Mouse (Mus musculus) telencephalon, adult 2 months (tissue): ENCODE data around the gene Thpo.

Experiments used
- DNase-seq: peaks from one replicate; pipeline ENCODE4 v3.0.0-alpha.2; 2011; ENCODE audit warnings: low read depth, low spot score

Thpo gene

DNA sequence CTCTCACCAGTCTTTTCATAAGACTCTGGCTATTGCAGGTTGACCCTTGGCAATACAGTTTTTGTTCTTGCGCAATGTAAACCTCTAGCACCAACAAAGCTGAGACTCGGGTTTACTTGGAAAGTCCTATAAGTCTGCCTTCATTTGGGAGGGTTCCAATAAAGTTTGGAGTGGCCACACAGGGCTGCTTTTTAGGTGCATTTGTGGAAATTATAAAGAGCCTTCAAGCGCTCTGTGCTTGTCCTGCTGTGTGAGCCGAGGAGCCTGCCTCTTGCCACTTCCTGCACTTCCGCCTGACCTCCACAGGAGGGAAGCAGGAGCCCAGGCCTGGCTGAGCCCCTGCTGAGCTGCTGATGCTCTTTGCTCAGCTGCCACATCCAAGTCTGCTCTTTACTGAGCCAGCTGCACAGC, 10.0 kb downstream of the Thpo start:
- no peak for DNase-seq

DNA sequence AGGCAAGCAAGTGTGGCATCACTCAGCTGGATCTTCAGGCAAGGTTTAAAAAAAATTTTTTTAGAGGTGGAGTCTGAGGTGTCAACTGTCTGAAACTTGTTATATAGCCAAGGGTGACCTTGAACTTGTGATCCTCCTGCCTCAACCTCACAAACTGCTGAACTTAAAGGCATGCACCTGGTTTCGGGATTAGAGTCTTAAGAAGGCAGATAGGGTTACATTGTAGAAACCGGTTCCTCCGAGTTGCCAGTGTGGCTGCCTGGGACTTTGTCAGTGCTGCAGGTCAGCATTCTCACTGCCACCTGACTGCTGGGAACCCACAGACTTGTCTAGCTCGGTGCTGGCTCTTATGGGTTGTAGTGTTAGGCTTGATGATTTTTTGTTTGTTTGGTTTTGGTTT, 11.1 kb downstream of the Thpo start:
- DNase-seq = no peak

DNA sequence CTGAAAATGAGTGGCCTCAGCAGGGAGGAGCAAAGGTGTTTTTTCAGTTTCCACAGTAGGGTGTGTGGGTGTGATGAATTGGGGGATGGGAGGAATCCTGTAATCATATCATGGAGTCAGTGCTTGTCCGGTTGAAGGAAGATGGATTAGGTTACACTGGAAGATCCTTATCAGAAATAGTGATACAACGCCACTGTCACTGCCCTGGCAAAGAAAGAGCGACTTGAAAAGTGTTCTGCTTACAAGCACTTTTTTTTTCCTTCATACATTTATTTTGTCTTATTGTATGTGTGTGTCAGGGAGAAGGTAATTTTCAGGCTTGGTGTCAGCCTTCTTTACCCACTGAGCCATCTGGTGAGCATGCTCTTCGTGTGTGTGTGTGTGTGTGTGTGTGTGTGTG, 11.6 kb downstream of the Thpo start:
- DNase-seq = no peak

DNA sequence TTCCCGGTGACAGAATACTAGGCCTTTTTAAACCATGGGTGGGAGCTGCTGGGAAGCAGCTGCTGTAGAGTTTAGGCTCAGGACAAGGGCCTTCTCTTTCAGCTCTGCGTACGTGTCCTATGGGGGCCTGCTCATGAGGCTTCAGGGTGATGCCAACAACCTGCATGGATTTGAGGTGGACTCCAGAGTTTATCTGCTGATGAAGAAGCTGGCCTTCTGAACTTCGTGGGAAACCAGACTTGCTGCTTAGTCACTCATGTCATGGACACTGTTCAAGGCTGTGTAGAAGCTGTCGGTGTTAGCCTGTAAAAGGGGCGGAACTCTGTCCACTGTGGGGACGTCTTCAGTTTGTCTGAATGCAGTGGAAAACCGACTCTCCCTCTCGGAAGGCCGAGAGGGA, 12.5 kb downstream of the Thpo start:
- no peak for DNase-seq

DNA sequence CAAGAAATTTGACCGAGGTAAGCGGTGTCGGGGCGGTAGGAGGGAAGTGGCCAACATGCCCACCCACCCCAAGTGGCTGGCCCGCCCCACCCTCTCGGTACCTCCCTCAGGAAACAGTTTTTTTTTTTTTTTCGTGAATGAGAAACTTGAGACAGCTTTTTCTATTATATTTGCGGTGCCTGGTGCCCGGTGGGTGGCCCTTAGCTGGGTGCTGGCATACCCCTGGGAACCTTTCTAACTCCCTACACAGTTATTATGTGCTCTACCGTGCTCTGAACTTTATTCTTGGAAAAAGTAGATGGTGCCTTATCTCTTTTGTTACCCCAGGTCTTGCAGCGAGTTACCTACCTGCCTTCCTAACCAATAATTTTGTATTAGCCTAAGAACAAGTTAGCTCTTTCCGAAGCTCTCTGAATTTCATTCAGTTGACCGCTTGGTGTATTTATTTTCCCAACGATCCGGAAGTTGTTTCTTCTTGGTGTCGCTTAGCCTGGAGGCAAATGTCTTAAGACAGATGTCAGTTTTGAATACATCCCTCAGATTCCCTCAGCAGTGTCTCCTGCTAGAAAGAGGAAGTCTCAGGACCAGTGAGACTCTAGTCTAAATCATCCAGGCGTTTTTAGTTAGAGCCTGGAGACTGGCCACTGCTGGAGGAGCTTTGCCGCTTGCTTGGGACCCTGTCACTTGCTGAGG, 16.2 kb downstream of the Thpo start:
- no peak for DNase-seq

DNA sequence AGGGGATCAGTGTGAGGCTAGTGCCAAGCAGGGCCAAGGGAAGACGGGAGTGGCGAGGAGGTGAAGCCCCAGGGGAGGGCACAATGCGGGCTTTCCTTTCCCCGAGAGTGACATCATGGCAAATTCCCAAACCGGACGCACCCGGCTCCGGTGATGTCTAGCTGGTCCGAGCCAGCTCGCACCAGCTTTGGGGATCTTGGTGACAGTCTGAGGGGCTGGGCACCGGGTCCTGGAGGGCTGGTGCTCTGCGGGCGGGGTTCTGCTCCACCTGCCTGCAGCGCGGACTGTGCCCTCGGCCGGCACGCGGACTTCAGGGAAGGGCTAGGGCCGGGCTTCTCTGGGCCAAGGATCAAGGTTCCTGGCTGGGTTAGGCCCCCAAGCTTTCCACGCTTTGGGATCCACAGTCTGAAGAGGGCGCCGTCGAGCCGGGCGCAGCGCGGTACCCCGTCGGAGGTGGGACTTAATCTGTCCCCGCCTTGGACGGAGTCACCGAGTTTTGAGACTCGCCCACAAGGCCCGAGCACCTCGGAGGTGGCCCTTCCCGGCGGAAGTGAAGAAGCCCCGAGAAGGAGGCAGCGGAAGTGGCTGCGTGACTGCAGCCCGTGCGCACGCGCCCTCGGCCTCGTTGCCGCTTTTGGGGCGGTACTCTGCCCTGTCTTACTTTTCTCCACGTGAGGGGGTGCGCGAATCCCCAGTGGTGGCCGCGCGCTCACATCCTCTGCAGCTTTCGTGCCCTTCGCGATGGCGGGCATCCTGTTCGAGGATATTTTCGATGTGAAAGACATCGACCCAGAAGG, 16.9 kb downstream of the Thpo start, which contains the start of the genes Polr2h and Clcn2:
Gene Polr2h, plus strand, starts transcription at position 485 of the 797 bp plus-strand sequence.
Gene Clcn2, minus strand, starts transcription at position 566 of the 797 bp plus-strand sequence.
- DNase-seq = peak; percentile 98

DNA sequence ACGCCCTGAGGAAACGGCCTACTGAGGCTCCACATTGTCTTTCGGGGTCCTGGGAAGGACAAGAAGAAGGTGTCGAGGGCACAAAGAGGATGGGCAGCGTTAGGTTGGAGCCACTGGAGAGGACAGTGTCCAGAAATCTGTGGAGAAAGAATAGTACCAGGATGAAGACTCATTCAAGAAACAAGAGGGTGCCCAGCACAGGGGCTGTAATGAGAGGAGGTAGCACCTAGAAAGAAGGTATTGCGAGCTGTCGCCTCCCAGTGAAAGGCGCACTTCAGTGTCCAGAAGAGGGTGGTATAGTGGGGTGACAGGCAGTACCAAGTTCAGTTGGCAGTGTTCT, 17.5 kb downstream of the Thpo start:
- DNase-seq = no peak

DNA sequence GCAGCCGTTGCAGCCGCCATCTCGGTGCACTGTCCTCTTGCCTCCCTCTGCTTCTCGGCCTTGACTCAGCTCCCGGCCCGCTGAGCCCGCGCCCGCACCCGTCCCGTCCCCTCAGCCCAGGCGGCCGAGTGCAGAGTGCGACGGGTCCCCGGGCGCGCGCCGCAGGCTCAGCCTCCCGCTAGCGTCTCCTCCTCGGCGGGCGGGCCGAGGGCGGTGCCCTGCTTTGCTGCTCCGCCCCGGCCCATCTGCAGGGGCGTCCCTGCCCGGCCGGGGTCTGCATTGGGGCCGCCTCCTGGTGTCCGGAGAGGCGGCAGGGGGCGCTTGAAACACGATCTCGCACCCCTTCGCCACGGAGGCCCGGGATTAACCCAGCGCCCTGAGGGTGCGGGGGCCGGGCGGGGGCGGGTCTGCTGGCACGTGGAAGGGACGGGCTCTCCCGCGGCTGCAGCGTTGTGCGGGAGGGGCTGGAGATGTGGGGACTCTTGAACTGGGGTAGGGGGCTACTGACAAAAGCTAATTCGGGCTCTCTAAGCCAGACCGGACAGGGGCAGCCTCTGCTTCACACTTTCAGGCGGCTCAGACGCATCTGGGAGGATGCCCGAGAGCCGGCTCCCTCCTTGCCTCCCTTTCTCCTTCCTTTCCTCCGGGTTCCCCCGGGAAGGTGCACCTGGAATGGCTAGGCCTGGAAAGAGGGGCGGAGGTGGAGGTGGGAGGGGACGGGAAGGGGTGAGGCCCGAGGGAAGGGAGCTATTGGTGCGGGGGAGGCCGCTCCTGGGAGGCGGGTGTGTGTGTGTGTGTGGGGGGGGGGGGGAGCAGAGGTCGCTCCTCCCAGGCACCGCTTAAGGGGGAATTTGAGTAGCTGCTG, 18.1 kb downstream of the Thpo start:
- no peak for DNase-seq

DNA sequence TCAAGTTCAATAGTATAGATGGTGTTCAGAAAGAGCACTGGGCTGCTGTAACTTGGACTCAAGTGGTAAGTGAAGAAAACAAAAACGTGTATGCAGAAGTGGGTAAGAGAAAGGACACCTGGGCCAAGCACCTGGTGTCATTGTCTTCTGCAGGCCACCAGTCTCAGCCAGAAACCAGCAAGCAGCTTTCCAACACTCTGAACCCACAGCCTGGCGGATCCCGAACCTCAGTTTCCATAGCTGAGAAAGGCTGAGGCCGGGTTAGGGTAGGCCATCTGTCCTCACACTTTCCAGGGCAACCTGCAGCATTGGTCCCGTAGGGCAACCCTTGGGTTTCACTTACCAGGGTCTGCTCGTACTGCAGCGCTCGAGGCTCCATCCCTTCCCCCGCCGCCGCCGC, 18.7 kb downstream of the Thpo start:
- no peak for DNase-seq

DNA sequence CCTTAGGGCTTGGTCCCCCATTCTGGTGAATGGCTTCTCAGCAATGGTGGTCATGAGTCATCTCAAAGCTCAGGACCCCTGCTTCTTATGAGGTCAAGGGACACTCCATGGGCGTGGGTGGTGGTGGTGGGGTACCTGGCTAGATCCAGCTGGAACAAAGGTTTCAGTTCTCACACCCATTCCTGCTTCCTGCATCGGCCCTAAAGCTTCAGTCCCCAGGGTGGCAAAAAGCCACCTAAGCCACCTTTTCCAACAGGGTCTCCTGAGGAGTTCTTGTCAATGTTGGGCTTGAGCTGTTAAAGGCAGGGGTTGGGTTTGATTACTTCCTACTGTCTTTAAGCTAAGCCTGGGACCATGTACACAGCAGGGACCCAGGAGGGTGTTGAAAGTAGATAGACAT, 19.1 kb downstream of the Thpo start:
- no peak for DNase-seq

DNA sequence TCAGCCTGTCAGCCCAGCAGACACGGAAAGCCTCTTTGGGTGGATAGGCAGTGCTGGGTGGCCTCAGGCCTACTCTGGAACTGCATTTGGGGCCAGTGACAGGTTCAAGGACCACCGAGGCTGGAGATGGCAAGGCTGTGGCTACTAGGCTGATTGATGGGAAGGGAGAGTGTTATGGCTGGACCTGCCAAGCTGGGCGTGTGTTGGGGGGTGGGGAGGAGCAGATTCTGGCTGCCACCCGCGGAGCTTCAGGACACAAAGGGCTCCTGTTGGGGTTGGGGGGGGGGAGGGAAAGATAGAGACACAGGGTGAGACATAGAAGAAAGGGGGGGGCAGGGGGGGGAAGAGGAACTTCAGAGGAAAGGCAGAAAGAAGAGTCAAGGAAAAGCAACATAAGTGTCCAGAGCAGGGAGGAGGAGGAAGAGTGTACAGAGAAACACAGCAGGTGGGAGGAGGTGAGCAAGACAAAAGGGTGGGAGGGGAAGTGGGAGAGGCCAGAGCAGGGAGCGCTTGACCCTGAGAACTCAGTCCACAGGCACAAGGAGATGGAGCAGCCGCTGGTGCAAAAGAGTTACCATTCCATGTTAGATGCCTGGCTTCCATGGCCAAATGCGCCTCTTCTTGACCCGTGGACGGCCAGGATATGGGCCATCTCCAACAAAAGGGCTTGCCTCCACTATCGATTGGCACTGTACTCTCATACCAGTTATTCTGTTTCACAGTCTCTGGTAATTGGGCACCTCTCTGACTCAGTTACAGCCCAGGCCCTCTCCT, 19.8 kb downstream of the Thpo start:
- no peak for DNase-seq

DNA sequence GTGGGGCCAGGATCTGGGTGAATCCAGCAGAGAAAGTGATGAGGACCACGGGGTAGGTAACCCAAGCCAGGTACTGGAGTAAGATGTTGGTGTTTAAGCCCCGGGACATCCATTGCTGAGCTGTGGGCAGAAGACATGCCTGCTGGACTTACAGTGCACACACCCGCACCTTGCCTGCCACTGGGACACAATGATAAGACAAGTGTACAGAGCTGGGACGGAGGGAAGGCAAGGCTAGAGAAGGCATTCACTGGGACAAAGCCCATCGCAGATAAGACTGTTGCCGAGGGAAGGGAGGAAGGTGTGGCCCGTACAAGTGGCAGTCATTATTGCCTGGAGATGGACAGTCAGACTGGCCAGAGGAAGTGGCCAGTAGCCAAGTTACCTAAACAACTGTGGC, 21.4 kb downstream of the Thpo start:
- DNase-seq = no peak

DNA sequence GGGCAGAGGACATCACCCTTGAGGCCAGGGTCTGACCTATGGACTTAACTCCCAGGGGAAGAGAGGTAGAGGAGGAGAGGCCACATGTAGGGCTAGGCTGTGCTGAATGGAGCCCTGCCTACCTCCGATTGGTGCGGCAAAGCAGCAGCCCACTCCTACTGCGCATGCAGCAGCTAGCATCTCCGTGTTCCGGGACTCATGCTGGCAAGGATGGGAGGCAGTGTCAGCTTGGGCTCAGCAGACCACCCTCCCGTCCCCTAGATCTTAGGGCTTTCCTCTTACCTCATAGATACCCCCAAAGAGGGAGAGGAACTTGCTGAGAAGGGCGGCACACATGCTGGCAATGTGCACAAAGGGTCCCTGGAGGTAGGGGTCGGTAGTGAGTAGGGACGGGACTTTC, 22.1 kb downstream of the Thpo start:
- no peak for DNase-seq

DNA sequence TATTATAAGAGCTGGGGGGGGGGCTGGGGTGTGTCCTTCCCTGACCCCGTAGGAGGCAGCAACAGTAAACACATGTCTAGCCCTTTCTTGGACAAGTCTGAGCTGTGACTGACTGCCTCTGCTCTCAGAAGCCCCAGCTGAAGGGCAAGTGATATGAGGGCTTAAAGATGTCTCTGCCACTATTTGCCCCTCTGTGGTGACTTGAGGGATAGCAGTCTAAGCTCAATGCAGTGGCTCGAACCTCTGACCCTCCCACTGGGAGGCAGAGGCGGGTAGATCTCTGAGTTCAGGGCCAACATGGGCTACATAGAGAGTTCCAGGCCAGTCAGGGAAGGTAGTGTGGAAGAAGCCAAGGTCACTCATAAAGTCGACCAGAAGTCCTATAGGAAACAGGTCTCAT, 23.5 kb downstream of the Thpo start:
- DNase-seq = no peak

DNA sequence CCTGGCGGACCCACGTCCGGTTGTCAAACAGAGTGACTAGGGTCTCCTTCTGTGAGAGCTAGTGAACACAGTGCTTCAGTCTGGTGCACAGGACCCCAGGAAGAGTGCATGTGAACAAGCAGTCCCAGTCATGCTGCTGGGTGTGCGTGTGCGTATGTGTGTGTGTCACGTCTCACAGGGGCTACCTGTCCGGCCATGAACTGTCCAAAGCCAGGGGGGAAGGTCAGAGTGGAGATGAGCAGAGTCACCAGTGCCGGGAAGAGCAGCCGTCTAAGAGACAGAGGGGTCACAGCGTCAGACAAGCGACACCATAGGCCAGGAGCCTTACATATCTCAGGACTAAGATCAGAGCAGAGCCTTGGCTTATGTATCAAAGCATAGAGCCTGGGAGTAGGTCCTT, 23.9 kb downstream of the Thpo start:
- no peak for DNase-seq

DNA sequence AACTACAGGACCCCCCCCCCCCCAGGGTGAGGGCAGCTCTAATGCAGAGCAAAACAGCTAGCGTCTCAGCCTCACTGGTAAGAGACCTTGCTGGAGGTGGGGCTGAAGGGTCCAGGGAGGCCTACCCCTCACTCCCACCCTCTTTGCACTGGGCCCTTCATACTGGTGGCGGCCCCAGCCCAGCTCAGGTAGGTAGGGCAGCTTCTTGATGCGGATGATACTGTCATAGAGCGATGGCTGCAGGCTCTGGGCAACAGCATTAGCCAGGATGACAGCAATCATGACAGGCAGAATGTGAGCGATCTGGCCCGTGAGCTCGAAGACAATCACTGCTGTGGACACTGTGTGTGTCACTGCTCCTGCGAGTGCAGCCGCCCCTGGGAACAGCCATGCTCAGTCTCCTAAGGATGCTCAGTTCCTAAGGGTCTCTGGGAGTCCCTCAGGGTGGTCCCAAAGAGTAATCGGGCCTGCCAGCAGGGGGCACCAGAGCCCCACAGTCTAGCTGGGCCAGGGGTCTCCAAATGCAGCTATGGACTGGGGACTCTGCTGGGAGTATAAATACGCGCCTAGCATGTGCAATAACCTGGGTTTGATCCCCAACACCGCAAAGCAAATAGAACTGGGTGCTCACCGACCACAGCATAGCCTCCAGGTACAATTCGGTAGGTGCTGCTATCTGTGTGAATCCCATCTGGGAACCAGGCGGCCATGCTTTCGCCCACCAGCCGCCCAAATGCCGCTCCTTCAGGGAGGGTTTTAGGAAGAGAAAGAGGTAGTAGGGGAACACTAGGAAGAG, 25.2 kb downstream of the Thpo start:
- no peak for DNase-seq

DNA sequence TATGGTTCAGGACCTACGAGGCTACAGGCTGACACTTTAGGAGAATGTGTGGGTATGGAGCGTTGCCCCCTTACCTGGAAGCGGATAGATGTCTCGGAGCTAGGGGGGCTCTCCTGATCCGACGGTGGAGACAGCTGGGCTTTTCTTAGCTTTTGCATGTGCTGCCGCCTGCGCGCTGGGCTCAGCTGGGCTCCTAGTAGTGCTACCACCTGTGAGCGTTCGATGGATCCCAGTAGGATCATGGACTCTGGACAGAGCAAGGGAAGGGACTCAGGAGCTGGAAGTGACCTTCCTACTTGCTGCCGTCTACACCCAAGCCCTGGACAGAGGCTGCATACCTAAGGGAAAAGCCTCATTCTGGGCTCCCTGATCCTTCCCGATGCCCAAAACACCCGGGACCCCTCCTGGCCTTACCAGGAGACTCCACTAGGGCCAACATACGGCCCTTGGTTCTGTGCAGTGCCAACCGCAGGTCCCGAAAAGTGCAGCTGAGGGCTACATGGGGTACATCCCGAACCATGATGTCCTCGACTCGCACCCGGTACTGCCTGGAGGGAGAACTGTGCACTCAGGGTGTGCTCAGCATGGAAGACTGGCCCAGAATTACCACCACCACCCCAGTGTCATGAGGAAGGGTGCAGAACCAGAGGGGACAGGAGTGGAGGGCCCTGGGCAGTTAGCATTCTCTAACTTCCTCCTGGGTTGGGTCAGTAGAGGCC, 25.9 kb downstream of the Thpo start:
- no peak for DNase-seq

DNA sequence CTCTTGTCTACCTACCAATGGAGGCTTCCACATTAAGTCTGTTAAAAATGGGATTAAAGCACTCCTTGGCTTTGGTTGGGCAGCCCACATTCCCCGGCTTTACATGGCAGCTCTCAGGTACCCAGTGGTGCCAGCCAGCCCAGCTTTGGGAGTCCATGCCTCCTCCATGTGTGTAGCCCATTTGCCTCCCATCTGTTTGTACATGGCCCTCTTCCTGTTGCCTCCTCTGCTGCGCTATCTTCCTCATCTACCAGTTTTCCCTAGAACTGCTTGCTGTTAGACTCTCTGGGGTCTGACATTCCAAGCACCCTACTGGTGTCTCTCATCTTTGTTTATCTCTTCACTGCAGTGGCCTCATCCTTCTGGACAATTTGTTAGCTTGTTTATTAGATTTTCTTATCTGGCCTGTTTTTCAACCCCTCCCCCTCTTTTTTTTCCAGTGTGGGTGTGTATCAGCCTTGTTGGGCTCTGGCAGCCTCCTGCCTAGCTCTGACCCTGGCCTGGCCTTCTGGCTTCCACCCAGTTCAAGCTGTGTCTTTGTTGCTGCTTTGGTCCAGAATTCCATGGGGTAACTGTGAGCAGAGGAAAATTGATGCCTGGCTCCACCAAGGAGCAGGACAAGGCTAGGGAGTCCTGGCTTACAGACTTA, 27.8 kb downstream of the Thpo start:
- DNase-seq = no peak

DNA sequence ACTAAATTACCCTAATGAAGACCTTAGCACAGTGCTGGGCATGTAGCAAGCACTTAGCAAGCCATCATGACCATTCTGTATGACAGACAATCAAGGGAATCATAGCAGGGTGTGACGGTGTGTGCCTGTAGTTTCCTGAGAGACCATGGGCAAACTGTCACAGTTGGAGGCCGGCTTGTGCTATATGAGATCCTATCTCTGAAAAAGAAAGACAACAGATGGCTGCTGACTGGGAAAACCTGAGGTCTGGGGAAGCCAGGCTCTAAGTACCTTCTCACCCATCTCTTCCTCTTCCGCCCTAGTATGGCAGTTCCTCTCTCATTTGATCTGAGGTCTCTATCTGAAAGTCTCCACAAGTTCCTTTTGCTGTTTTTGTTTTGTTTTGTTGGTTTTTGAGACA, 28.5 kb downstream of the Thpo start:
- DNase-seq = no peak
